Mouse (Mus musculus) myocyte (in vitro differentiated cells): ENCODE results near the gene Soat1.

Source experiments
- CEBPB ChIP-seq: IDR thresholded peaks from 2 replicates; pipeline ENCODE4 v1.6.1; 2011; ENCODE audit warnings: mild to moderate bottlenecking, moderate library complexity; ENCODE audit not compliant: poor library complexity, insufficient read depth, severe bottlenecking
- MAX ChIP-seq: IDR thresholded peaks from one replicate; pipeline ENCODE4 v1.6.1; 2011; ENCODE audit warnings: low read depth, mild to moderate bottlenecking, control low read depth
- MYOD1 ChIP-seq, 3 experiments: IDR thresholded peaks; one replicate each; pipeline ENCODE4 v1.6.1; 2011; ENCODE audit warnings: control low read depth in 2 of 3, low read depth in 2 of 3, mild to moderate bottlenecking in 2 of 3, moderate library complexity in 1 of 3; ENCODE audit not compliant: insufficient read length in 2 of 3, control insufficient read depth in 1 of 3
- POLR2A ChIP-seq: IDR thresholded peaks from one replicate; pipeline ENCODE4 v1.6.1; 2011; ENCODE audit warnings: low read depth, mild to moderate bottlenecking, control low read depth, moderate library complexity; ENCODE audit not compliant: insufficient read length
- REST ChIP-seq: IDR thresholded peaks from one replicate; pipeline ENCODE4 v1.6.1; 2011; ENCODE audit warnings: mild to moderate bottlenecking, control low read depth, moderate library complexity; ENCODE audit not compliant: insufficient read depth, insufficient read length
- SRF ChIP-seq: IDR thresholded peaks from one replicate; pipeline ENCODE4 v1.6.1; 2011; ENCODE audit warnings: low read depth; ENCODE audit not compliant: control insufficient read depth, insufficient read length
- TCF12 ChIP-seq: IDR thresholded peaks from one replicate; pipeline ENCODE4 v1.6.1; 2011; ENCODE audit warnings: mild to moderate bottlenecking, control low read depth; ENCODE audit not compliant: poor library complexity, insufficient read depth, severe bottlenecking
- TCF3 ChIP-seq: IDR thresholded peaks from one replicate; pipeline ENCODE4 v1.6.1; 2011; ENCODE audit warnings: low read depth, control low read depth; ENCODE audit not compliant: insufficient read length
- USF1 ChIP-seq: IDR thresholded peaks from one replicate; pipeline ENCODE4 v1.6.1; 2011; ENCODE audit warnings: low read depth, mild to moderate bottlenecking, control low read depth, moderate library complexity

- TF ChIP-seq TCF3, result no peak
- no peak for TF ChIP-seq SRF
- no peak for TF ChIP-seq TCF12
- TF ChIP-seq MYOD1 (IDR thresholded peaks at IDR 0.05; ENCODE audit: control insufficient read depth in 1 of 3, insufficient read length in 2 of 3, low read depth in 2 of 3), result no peak
- no peak for TF ChIP-seq USF1
- TF ChIP-seq POLR2A, result no peak
- no peak for TF ChIP-seq CEBPB
- TF ChIP-seq MAX, result no peak
- no peak for TF ChIP-seq REST
Measured at GRCm38 (mm10) chr1:156423493-156423892, 50.6 kb downstream of the Soat1 start.
